Mouse (Mus musculus) liver, embryonic 16.5 days (tissue): ENCODE results near the gene Klk6. TPM values are rescaled to one million over a fixed set of nuclear protein-coding genes. Genes with fewer than 3 reads are reported as not detected.

Experiments used
- ATAC-seq: fragments of 200-750 bp; cut with Nextera tagmentation; 2 replicates; pipeline ENCODE4 v1.8.0; 2017; ENCODE audit warnings: low read depth, mild to moderate bottlenecking, moderate number of reproducible peaks, moderate library complexity
- H3K27ac ChIP-seq: fragments of 300-500 bp; sonication (generic); 2 replicates; pipeline ENCODE4 v1.5.1; 2014; ENCODE audit warnings: mild to moderate bottlenecking, low read length
- H3K27me3 ChIP-seq: fragments of 300-500 bp; sonication (generic); 2 replicates; pipeline ENCODE4 v1.6.1; 2014; ENCODE audit warnings: low read depth, low read length, mixed read lengths; ENCODE audit not compliant: control insufficient read depth, insufficient read depth
- H3K36me3 ChIP-seq: fragments of 300-500 bp; sonication (generic); 2 replicates; pipeline ENCODE4 v1.6.1; 2014; ENCODE audit warnings: mild to moderate bottlenecking; ENCODE audit not compliant: control insufficient read depth, insufficient read depth
- H3K4me1 ChIP-seq: fragments of 300-500 bp; sonication (generic); 2 replicates; pipeline ENCODE4 v1.6.1; 2014; ENCODE audit warnings: low read depth, low read length, mixed read lengths; ENCODE audit not compliant: control insufficient read depth
- H3K4me2 ChIP-seq: fragments of 300-500 bp; sonication (generic); 2 replicates; pipeline ENCODE4 v1.6.1; 2014; ENCODE audit warnings: low read depth, low read length, mixed read lengths
- H3K4me3 ChIP-seq: fragments of 300-500 bp; sonication (generic); 2 replicates; pipeline ENCODE4 v1.5.1; 2014; ENCODE audit warnings: low read depth, mild to moderate bottlenecking, low read length
- H3K9ac ChIP-seq: fragments of 300-500 bp; sonication (generic); 2 replicates; pipeline ENCODE4 v1.6.1; 2014; ENCODE audit warnings: low read depth, low read length
- H3K9me3 ChIP-seq: fragments of 300-500 bp; sonication (generic); replicated peaks from 2 replicates; pipeline ENCODE4 v1.6.1; 2016; ENCODE audit warnings: low read length; ENCODE audit not compliant: control insufficient read depth
- WGBS: fragments of 180-500 bp; shearing (Covaris S2); extraction: QIAGEN DNeasy Blood & Tissue Kit; methylation state at CpG from one replicate; pipeline ENCODE4 v1.1.7; 2014; ENCODE audit not compliant: insufficient replicate concordance; 5-methylcytosine and 5-hydroxymethylcytosine counted together
- polyA plus RNA-seq: library from polyadenylated mRNA; unstranded; fragments of >200 nt; fragmentation: Nextera tagmentation; extraction: Ambion mirVana; gene quantifications from 2 replicates; pipeline ENCODE4 v1.2.1, GENCODE M21; 2015

Klk6 gene
- polyA plus RNA-seq, 1 experiment from 2014 or later: not detected

GRCm38 (mm10) chr7:43843801-43844200 lies 19.5 kb downstream of the Klk6 start:
- ATAC-seq: no peak
- Histone ChIP-seq H3K27me3 (no peaks in the 10 kb centered on the region), H3K4me3 (no peak overlapping the region), H3K4me2 (no peak overlapping the region), H3K9me3 (no peaks in the 10 kb centered on the region), H3K27ac (no peak overlapping the region), H3K36me3 (no peaks in the 10 kb centered on the region), H3K9ac (no peak overlapping the region), H3K4me1 (no peaks in the 10 kb centered on the region)
- WGBS: 63% methylated on average over 4 of the region's 4 CpGs

GRCm38 (mm10) chr7:43851616-43852015 lies 27.3 kb downstream of the Klk6 start:
- no peak overlapping the region for H3K4me2 ChIP-seq
- no peak overlapping the region for H3K27ac ChIP-seq
- no peaks in the 10 kb centered on the region for H3K27me3 ChIP-seq
- WGBS: 74% methylated on average over 6 of the region's 6 CpGs
- H3K9me3 ChIP-seq: no peaks in the 10 kb centered on the region
- no peak overlapping the region for H3K9ac ChIP-seq
- ATAC-seq: no peak
- H3K36me3 ChIP-seq: no peaks in the 10 kb centered on the region
- H3K4me1 ChIP-seq: no peaks in the 10 kb centered on the region
- H3K4me3 ChIP-seq: no peak overlapping the region

- Histone ChIP-seq H3K36me3 (no peaks in the 10 kb centered on the region), H3K9ac (no peak overlapping the region), H3K4me1 (no peaks in the 10 kb centered on the region), H3K27ac (no peak overlapping the region), H3K4me2 (no peak overlapping the region), H3K4me3 (no peak overlapping the region), H3K27me3 (no peaks in the 10 kb centered on the region), H3K9me3 (no peaks in the 10 kb centered on the region; the same call in 1 of the 2 replicates)
- ATAC-seq: no peak
- WGBS: 60% methylated on average over 9 of the region's 9 CpGs
These were observed 30.5 kb downstream of the Klk6 start for GRCm38 (mm10) chr7:43854642-43855380.

- 49% methylated on average over 3 of the region's 3 CpGs for WGBS
- H3K36me3 ChIP-seq: no peaks in the 10 kb centered on the region
- H3K27me3 ChIP-seq: no peaks in the 10 kb centered on the region
- no peaks in the 10 kb centered on the region for H3K4me1 ChIP-seq
- H3K4me2 ChIP-seq: no peak overlapping the region
- no peak overlapping the region for H3K9ac ChIP-seq
- no peaks in the 10 kb centered on the region; the same call in 1 of the 2 replicates for H3K9me3 ChIP-seq
- H3K27ac ChIP-seq: no peak overlapping the region
- H3K4me3 ChIP-seq: no peak overlapping the region
- no peak for ATAC-seq
These were observed 31.4 kb downstream of the Klk6 start for GRCm38 (mm10) chr7:43855709-43856108.

- Histone ChIP-seq H3K9ac (no peak overlapping the region), H3K36me3 (no peaks in the 10 kb centered on the region), H3K4me1 (no peaks in the 10 kb centered on the region), H3K4me2 (no peak overlapping the region), H3K27me3 (no peaks in the 10 kb centered on the region), H3K9me3 (no peaks in the 10 kb centered on the region; the same call in 1 of the 2 replicates), H3K27ac (no peak overlapping the region), H3K4me3 (no peak overlapping the region)
- ATAC-seq: no peak
- WGBS: 57% methylated on average over 7 of the region's 7 CpGs
These were observed 32.0 kb downstream of the Klk6 start for GRCm38 (mm10) chr7:43856307-43856706.

GRCm38 (mm10) chr7:43857501-43857900 lies 33.2 kb downstream of the Klk6 start:
- no peak overlapping the region for H3K4me2 ChIP-seq
- H3K4me3 ChIP-seq: no peak overlapping the region
- no peak for ATAC-seq
- H3K9me3 ChIP-seq: no peaks in the 10 kb centered on the region; the same call in 1 of the 2 replicates
- H3K27ac ChIP-seq: no peak overlapping the region
- H3K27me3 ChIP-seq: no peaks in the 10 kb centered on the region
- WGBS: 79% methylated on average over 12 of the region's 12 CpGs
- H3K4me1 ChIP-seq: no peaks in the 10 kb centered on the region
- H3K9ac ChIP-seq: no peak overlapping the region
- H3K36me3 ChIP-seq: no peaks in the 10 kb centered on the region

GRCm38 (mm10) chr7:43860411-43860810 lies 36.1 kb downstream of the Klk6 start:
- no peaks in the 10 kb centered on the region for H3K27me3 ChIP-seq
- H3K27ac ChIP-seq: no peak overlapping the region
- no peak overlapping the region for H3K4me3 ChIP-seq
- H3K36me3 ChIP-seq: no peaks in the 10 kb centered on the region
- no peak overlapping the region for H3K9ac ChIP-seq
- WGBS: 74% methylated on average over 8 of the region's 8 CpGs
- no peak overlapping the region for H3K4me2 ChIP-seq
- H3K4me1 ChIP-seq: no peaks in the 10 kb centered on the region
- no peaks in the 10 kb centered on the region; the same call in 1 of the 2 replicates for H3K9me3 ChIP-seq
- ATAC-seq: no peak

- WGBS: 11% methylated on average over 10 of the region's 10 CpGs
- Histone ChIP-seq H3K27ac (no peak overlapping the region), H3K36me3 (no peaks in the 10 kb centered on the region), H3K4me2 (no peak overlapping the region), H3K27me3 (no peaks in the 10 kb centered on the region), H3K9me3 (no peaks in the 10 kb centered on the region), H3K9ac (no peak overlapping the region), H3K4me1 (no peaks in the 10 kb centered on the region), H3K4me3 (no peak overlapping the region)
- no peak for ATAC-seq
These were observed 48.9 kb downstream of the Klk6 start for GRCm38 (mm10) chr7:43873237-43873636.

GRCm38 (mm10) chr7:43873674-43874073 lies 49.4 kb downstream of the Klk6 start:
- Histone ChIP-seq H3K27ac (no peak overlapping the region), H3K4me3 (no peak overlapping the region), H3K27me3 (no peaks in the 10 kb centered on the region), H3K9me3 (no peaks in the 10 kb centered on the region), H3K4me1 (no peaks in the 10 kb centered on the region), H3K36me3 (no peaks in the 10 kb centered on the region), H3K4me2 (no peak overlapping the region), H3K9ac (no peak overlapping the region)
- 52% methylated on average over 3 of the region's 3 CpGs for WGBS
- ATAC-seq: no peak
